In the genomic region with DNA sequence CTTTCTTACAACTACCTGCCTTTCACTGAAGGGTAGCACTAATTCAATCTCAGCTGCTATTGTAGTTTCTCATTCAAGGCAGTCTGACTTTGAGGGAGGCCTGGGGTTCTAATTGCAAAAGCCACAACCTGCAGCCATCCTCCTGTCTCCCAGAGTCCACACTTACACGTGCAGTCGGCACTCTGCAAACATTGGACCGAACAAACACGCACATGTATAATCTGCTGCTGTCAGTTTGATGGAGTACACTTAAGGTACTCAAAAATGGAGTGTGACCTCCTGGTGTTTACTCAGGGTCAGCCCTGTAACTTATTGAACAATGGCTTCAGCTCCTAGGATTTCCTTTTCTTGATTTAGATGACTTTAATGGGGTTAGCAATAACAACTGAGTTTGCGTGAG, we compare ENCODE assay signal across 14 mouse cellular contexts. TPM values are rescaled to one million over a fixed set of nuclear protein-coding genes. Genes with fewer than 3 reads are reported as not detected.
DNase-seq lines count a peak whose midpoint lies in the region; ATAC-seq lines count a peak whose summit lies in the region.
"Had no signal": no experiment of that assay in that cellular context is flagged by ENCODE, and none has a peak within 500 bp of the region (broad histone marks: within the 10 kb centered on the region; RNA-seq: fewer than 3 reads in every experiment).

No protein-coding gene starts in this region.

- H3K4me2 ChIP-seq in lung, embryonic 15.5 days: 0 out of 2 replicates have a peak overlapping the region, but pooled peaks have one; percentile 5
- H3K4me2 ChIP-seq in limb, embryonic 12.5 days: no peak overlapping the region
- no peak overlapping the region for H3K4me2 ChIP-seq in stomach, embryonic 15.5 days
- H3K4me2 ChIP-seq: neural tube, embryonic 12.5 days had no signal

- H3K4me3 ChIP-seq in lung, embryonic 15.5 days: no peak overlapping the region
- H3K4me3 ChIP-seq in limb, embryonic 12.5 days (replicated peaks): no peak overlapping the region
- H3K4me3 ChIP-seq in stomach, embryonic 15.5 days (replicated peaks): no peak overlapping the region
- H3K4me3 ChIP-seq: neural tube, embryonic 12.5 days had no signal

- peak; percentile 27; the same call in 1 of the 2 replicates for ATAC-seq in lung, embryonic 15.5 days (ENCODE audit: borderline replicate concordance, extremely low read depth, low FRiP score, low TSS enrichment)
- no peak for ATAC-seq in limb, embryonic 12.5 days (ENCODE audit: insufficient number of reproducible peaks, insufficient read depth, low FRiP score, low TSS enrichment, low read depth)
- ATAC-seq in stomach, embryonic 15.5 days (ENCODE audit: insufficient read depth, low FRiP score, low read depth): peak; percentile 23; the same call in 1 of the 2 replicates

- 28% methylated on average over 5 of the region's 5 CpGs for WGBS in lung, embryonic 15.5 days
- 63% methylated on average over 5 of the region's 5 CpGs for WGBS in limb, embryonic 12.5 days
- WGBS in stomach, embryonic 15.5 days: 32% methylated on average over 5 of the region's 5 CpGs

- peak; percentile 48 for DNase-seq in embryo, embryonic 10.5 days (ENCODE audit: low spot score)
- DNase-seq in embryo, embryonic 11 days: no peak
- DNase-seq in lung, postnatal 14 days: no peak
- no peak for DNase-seq in urinary bladder, postnatal 4 days (ENCODE audit: low spot score in 2 of 2)
- DNase-seq in left cerebral cortex, adult 9 months (ENCODE audit: low spot score in 2 of 2): no peak
- DNase-seq: cerebellum, postnatal 14 days; heart, postnatal 36 days; kidney, postnatal 4 days; left cerebral cortex, postnatal 4 days; right cerebral cortex, adult 18-20 months had no signal

- peaks cover 50% of the 10 kb centered on the region for H3K4me1 ChIP-seq in lung, embryonic 15.5 days
- peaks cover 69% of the 10 kb centered on the region for H3K4me1 ChIP-seq in limb, embryonic 12.5 days (replicated peaks)
- H3K4me1 ChIP-seq in stomach, embryonic 15.5 days: peaks cover 28% of the 10 kb centered on the region

- peak overlapping the region; percentile 55 for H3K27ac ChIP-seq in lung, embryonic 15.5 days
- peak overlapping the region; percentile 82 for H3K27ac ChIP-seq in limb, embryonic 12.5 days
- H3K27ac ChIP-seq in stomach, embryonic 15.5 days: no peak overlapping the region
- H3K27ac ChIP-seq: neural tube, embryonic 12.5 days had no signal

- no peak overlapping the region for H3K9ac ChIP-seq in lung, embryonic 15.5 days
- H3K9ac ChIP-seq in limb, embryonic 12.5 days (replicated peaks): no peak overlapping the region
- no peak overlapping the region for H3K9ac ChIP-seq in stomach, embryonic 15.5 days
- H3K9ac ChIP-seq: neural tube, embryonic 12.5 days had no signal

- no peaks in the 10 kb centered on the region for H3K9me3 ChIP-seq in lung, embryonic 15.5 days
- no peaks in the 10 kb centered on the region for H3K9me3 ChIP-seq in limb, embryonic 12.5 days
- no peaks in the 10 kb centered on the region for H3K9me3 ChIP-seq in stomach, embryonic 15.5 days
- H3K9me3 ChIP-seq: neural tube, embryonic 12.5 days had no signal

- no peaks in the 10 kb centered on the region for H3K36me3 ChIP-seq in lung, embryonic 15.5 days
- 0 out of 2 replicates have a peak, but pooled peaks cover 4% of the 10 kb centered on the region for H3K36me3 ChIP-seq in limb, embryonic 12.5 days
- H3K36me3 ChIP-seq in stomach, embryonic 15.5 days: no peaks in the 10 kb centered on the region
- H3K36me3 ChIP-seq: neural tube, embryonic 12.5 days had no signal

- H3K27me3 ChIP-seq in lung, embryonic 15.5 days: no peaks in the 10 kb centered on the region
- H3K27me3 ChIP-seq in limb, embryonic 12.5 days: no peaks in the 10 kb centered on the region
- no peaks in the 10 kb centered on the region for H3K27me3 ChIP-seq in stomach, embryonic 15.5 days (replicated peaks)
- H3K27me3 ChIP-seq: neural tube, embryonic 12.5 days had no signal

RNA-seq across cellular contexts. Expression of a gene that starts 14.0 kb away (rescaled TPM):
- polyA plus RNA-seq in lung, embryonic 15.5 days (2015; fragmentation: Nextera tagmentation; extraction: Ambion mirVana): 12.1 and 13.0 TPM in 2 replicates
- polyA plus RNA-seq in limb, embryonic 12.5 days (2016; fragmentation: Nextera tagmentation; extraction: Ambion mirVana): 51.1 and 53.5 TPM in 2 replicates
- 10.0 and 11.5 TPM in 2 replicates for polyA plus RNA-seq in stomach, embryonic 15.5 days (2015; fragmentation: Nextera tagmentation; extraction: Ambion mirVana)

RNA-seq across cellular contexts. Expression of a gene that starts 40.5 kb away (rescaled TPM):
- 3.5 and 6.5 TPM in 2 replicates for polyA plus RNA-seq in lung, embryonic 15.5 days (2015; fragmentation: Nextera tagmentation; extraction: Ambion mirVana)
- 0.40 and 0.64 TPM in 2 replicates for polyA plus RNA-seq in limb, embryonic 12.5 days (2016; fragmentation: Nextera tagmentation; extraction: Ambion mirVana)
- 732 and 1,077 TPM in 2 replicates for polyA plus RNA-seq in stomach, embryonic 15.5 days (2015; fragmentation: Nextera tagmentation; extraction: Ambion mirVana)

RNA-seq across cellular contexts. Expression of a gene that starts 43.8 kb away (rescaled TPM):
- 1,436 and 1,497 TPM in 2 replicates for polyA plus RNA-seq in lung, embryonic 15.5 days (2015; fragmentation: Nextera tagmentation; extraction: Ambion mirVana)
- 1,412 and 1,630 TPM in 2 replicates for polyA plus RNA-seq in limb, embryonic 12.5 days (2016; fragmentation: Nextera tagmentation; extraction: Ambion mirVana)
- polyA plus RNA-seq in stomach, embryonic 15.5 days (2015; fragmentation: Nextera tagmentation; extraction: Ambion mirVana): 780 and 950 TPM in 2 replicates

Comparison
In these comparisons a context has a peak if more than half of its experiments do, and no peak if none do; other contexts are left out.
1. RNA of a gene that starts 40.5 kb away (polyA plus RNA-seq): 732 to 1,077 TPM in stomach, embryonic 15.5 days; 3.5 to 6.5 TPM in lung, embryonic 15.5 days and 0.40 to 0.64 TPM in limb, embryonic 12.5 days; every median in the first group is over 10 times any median in the second.